Mouse (Mus musculus) cerebellum, adult 2 months (tissue): ENCODE measurements at regions not wholly inside any gene's neighbourhood (a gene's known extent, or its start where the extent isn't known, plus 50 kb on each side); places are given as distances from the start of the nearest gene placed in this dataset.
A peak's percentile ranks its signal among the peaks of the same experiment; 100 is the strongest.

Source experiments
- DNase-seq, 2 experiments: peaks; one replicate each; pipeline ENCODE4 v3.0.0; 2021
- H3K27ac ChIP-seq: fragments of 200-500 bp; 2 replicates; pipeline ENCODE4 v1.5.1; 2012; ENCODE audit warnings: low read length, control low read depth, inconsistent platforms; ENCODE audit not compliant: insufficient read depth
- H3K27me3 ChIP-seq: fragments of 200-500 bp; 2 replicates; pipeline ENCODE4 v1.6.1; 2012; ENCODE audit warnings: inconsistent platforms, mild to moderate bottlenecking, low read length, moderate library complexity; ENCODE audit not compliant: control insufficient read depth, insufficient read depth
- H3K4me1 ChIP-seq: fragments of 200-500 bp; 2 replicates; pipeline ENCODE4 v1.6.1; 2011; ENCODE audit warnings: low read length; ENCODE audit not compliant: control insufficient read depth, insufficient read depth
- H3K4me3 ChIP-seq: fragments of 200-500 bp; replicated peaks from 2 replicates; pipeline ENCODE3; 2011; ENCODE audit warnings: mild to moderate bottlenecking, low read depth, low read length, control low read depth; ENCODE audit not compliant: insufficient read depth
- CTCF ChIP-seq: fragments of 200-500 bp; IDR thresholded peaks from 2 replicates; pipeline ENCODE4 v1.5.1; 2011; ENCODE audit warnings: low read depth, mild to moderate bottlenecking, control low read depth, low read length, moderate library complexity, borderline replicate concordance; ENCODE audit not compliant: insufficient read depth
- POLR2A ChIP-seq: fragments of 200-500 bp; IDR thresholded peaks from 2 replicates; pipeline ENCODE4 v1.6.1; 2011; ENCODE audit warnings: low read length, control low read depth, borderline replicate concordance; ENCODE audit not compliant: insufficient read depth
- WGBS: fragments of 180-500 bp; shearing (Covaris S2); methylation state at CpG from one replicate; pipeline ENCODE4 v1.1.7; 2018; 5-methylcytosine and 5-hydroxymethylcytosine counted together

DNA sequence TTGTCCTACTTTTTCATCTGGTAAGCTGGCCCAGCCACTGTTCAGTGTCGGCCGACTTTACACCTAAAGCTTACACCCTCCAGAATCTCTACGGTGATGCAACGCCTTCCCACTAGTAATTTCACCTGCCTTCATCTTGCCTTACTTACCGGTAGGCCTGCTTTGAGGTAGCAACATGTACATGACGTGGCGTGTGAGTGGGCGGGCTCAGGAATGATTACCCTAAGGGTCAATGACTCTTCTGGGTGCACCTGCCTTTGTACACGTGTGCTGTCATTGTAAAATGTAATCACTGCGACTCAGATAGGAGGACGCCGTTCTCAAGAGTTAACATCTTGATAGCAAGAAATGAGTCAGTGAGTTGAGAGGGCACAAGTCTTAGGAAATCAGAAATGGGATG lies 102.0 kb downstream of the Arl4a start:
- DNase-seq: no peak
- TF ChIP-seq CTCF (no peak), POLR2A (no peak)
- WGBS: 95% methylated on average over 12 of the region's 12 CpGs
- H3K27me3 ChIP-seq: no peaks in the 10 kb centered on the region
- no peak overlapping the region for H3K4me3 ChIP-seq
- no peaks in the 10 kb centered on the region for H3K4me1 ChIP-seq
- no peak overlapping the region for H3K27ac ChIP-seq

DNA sequence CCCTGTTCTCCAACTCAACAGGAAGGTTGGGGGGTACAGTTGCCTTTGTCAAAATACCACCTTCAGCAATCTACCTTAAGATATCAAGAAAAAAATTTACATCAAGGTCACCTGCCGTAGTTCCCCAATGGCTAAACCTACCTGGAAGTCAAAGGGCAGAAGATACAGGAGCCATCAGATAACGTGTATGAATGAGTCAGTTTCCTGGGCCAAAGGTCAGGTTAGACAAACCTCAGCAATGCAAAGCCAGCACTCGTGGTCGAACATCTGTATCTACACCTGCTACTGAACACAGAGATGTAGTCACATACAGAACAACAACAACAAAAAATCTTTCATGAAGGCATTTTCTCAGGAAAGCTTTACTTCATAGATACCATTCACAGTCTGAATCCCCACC lies 102.9 kb downstream of the Arl4a start:
- TF ChIP-seq CTCF (no peak), POLR2A (no peak)
- WGBS: 93% methylated on average over 4 of the region's 4 CpGs
- no peak for DNase-seq
- Histone ChIP-seq H3K4me1 (no peaks in the 10 kb centered on the region), H3K27me3 (no peaks in the 10 kb centered on the region), H3K4me3 (no peak overlapping the region), H3K27ac (no peak overlapping the region)

DNA sequence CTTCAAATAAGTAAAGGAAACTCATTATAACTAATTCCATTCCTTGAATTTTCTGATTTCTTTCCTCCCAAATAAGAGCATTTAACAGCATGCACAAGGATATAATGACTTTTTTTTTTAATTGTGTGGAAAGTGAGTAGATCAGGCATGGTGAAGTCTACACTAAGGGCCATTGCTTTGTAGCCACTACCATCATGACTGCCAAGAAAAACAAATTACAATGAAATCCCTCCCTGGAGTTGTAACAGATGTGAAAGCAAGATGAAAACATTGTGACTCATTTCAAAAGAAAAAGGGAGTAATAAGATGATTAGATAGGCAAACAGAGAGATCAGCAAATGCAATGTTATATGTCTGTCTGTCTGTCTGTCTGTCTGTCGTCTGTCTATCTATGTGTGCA lies 106.6 kb downstream of the Arl4a start:
- no peak for DNase-seq
- Histone ChIP-seq H3K27me3 (no peaks in the 10 kb centered on the region; the same call in 1 of the 2 replicates), H3K4me3 (no peak overlapping the region), H3K4me1 (no peaks in the 10 kb centered on the region), H3K27ac (no peak overlapping the region)
- WGBS: 88% methylated on average over 1 of the region's 1 CpGs
- TF ChIP-seq POLR2A: no peak

DNA sequence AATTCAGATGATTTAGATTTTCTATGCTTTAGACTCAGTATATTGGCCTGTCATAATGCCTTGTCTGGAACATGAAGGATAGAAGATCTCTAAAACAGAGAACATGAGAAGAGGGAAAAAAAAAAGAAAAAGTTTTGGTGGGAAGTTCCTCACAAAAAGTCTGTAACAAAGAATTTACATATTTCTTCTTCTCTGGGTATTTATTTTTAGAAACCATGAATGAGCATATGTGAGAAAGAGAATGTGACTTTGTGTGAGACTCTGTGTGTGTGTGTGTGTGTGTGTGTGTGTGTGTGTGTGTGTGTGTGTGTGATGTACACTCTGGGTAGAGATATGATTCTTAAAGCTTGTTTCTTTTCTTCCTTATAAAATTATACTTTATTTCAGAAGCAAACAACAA lies 109.9 kb downstream of the Arl4a start:
- no peak overlapping the region for H3K4me3 ChIP-seq
- no peak overlapping the region for H3K27ac ChIP-seq
- DNase-seq: no peak
- TF ChIP-seq POLR2A (no peak), CTCF (no peak)
- no peaks in the 10 kb centered on the region; the same call in 1 of the 2 replicates for H3K27me3 ChIP-seq
- no peaks in the 10 kb centered on the region for H3K4me1 ChIP-seq

GRCm38 (mm10) chr12:39927014-39927413 lies 110.8 kb downstream of the Arl4a start:
- WGBS: 90% methylated on average over 8 of the region's 8 CpGs
- TF ChIP-seq CTCF (no peak), POLR2A (no peak)
- no peaks in the 10 kb centered on the region; the same call in 1 of the 2 replicates for H3K27me3 ChIP-seq
- no peak overlapping the region for H3K4me3 ChIP-seq
- H3K27ac ChIP-seq: no peak overlapping the region
- no peaks in the 10 kb centered on the region for H3K4me1 ChIP-seq
- DNase-seq: no peak

DNA sequence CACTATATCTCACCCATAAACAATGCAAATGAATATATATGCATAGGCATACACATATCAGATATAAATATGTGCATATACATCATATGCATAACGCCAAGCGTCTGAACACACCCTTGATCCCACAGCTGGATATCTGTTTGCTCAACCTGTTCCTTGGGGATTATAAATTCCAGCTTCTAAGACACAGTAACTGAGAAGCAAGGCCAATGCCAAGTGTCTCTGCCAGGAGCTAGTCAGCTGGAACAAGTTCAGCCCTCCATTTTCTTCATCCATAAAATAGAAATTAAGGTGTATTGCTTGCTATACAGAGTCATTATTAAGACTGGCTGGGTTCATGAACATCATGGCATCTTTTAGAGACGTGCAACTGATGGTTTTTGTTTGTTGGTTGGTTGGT lies 116.3 kb downstream of the Arl4a start:
- H3K4me3 ChIP-seq: no peak overlapping the region
- WGBS: 22% methylated on average over 3 of the region's 3 CpGs
- TF ChIP-seq POLR2A: no peak
- TF ChIP-seq CTCF: no peak
- H3K4me1 ChIP-seq: no peaks in the 10 kb centered on the region
- no peaks in the 10 kb centered on the region; the same call in 1 of the 2 replicates for H3K27me3 ChIP-seq
- DNase-seq: no peak
- H3K27ac ChIP-seq: no peak overlapping the region

DNA sequence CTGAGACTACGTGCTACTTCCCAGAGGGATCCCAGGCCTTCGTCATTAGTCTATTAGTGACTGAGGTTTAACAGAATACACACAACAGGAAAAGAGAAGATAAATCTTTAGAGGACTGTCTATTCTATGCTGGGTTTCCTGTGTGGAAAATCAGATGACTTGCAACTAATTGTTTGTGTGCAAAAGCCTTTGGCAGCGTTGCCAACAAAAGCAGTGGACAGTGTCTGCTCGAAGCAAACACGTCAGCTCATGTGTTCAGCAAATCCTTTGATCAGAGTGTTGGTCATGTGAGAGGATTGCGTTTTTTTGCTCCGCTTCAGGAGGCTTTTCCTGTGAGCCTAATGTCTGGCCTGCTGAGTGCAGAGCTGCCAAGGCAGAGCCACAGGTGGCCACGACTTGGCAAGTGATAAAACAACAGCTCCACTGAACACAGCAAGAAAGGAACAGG lies 117.3 kb downstream of the Arl4a start:
- Histone ChIP-seq H3K4me1 (no peaks in the 10 kb centered on the region), H3K27ac (no peak overlapping the region), H3K27me3 (no peaks in the 10 kb centered on the region; the same call in 1 of the 2 replicates), H3K4me3 (no peak overlapping the region)
- peak; percentile 26 to 55 for DNase-seq
- WGBS: 4% methylated on average over 8 of the region's 8 CpGs
- TF ChIP-seq POLR2A: no peak
- no peak for TF ChIP-seq CTCF

GRCm38 (mm10) chr12:39919909-39920308 lies 117.9 kb downstream of the Arl4a start:
- Histone ChIP-seq H3K27ac (no peak overlapping the region), H3K4me3 (no peak overlapping the region), H3K4me1 (no peaks in the 10 kb centered on the region), H3K27me3 (no peaks in the 10 kb centered on the region; the same call in 1 of the 2 replicates)
- TF ChIP-seq CTCF (no peak), POLR2A (no peak)
- WGBS: 21% methylated on average over 2 of the region's 2 CpGs
- no peak for DNase-seq

- Histone ChIP-seq H3K4me3 (no peak overlapping the region), H3K27ac (no peak overlapping the region), H3K27me3 (no peaks in the 10 kb centered on the region), H3K4me1 (no peaks in the 10 kb centered on the region)
- 44% methylated on average over 5 of the region's 5 CpGs for WGBS
- no peak for DNase-seq
- no peak for TF ChIP-seq CTCF
- TF ChIP-seq POLR2A: no peak
Observed at GRCm38 (mm10) chr12:39888493-39888892, 149.3 kb downstream of the Arl4a start.

GRCm38 (mm10) chr12:39885366-39885765 lies 152.5 kb downstream of the Arl4a start:
- Histone ChIP-seq H3K4me3 (no peak overlapping the region), H3K27me3 (no peaks in the 10 kb centered on the region), H3K4me1 (no peaks in the 10 kb centered on the region), H3K27ac (no peak overlapping the region)
- 72% methylated on average over 3 of the region's 3 CpGs for WGBS
- TF ChIP-seq POLR2A (no peak), CTCF (no peak)
- DNase-seq: no peak
